Mouse (Mus musculus): ENCODE measurements around the gene Gm42791. TPM values are rescaled to one million over a fixed set of nuclear protein-coding genes. Genes with fewer than 3 reads are reported as not detected.

The Gm42791 gene
- polyA plus RNA-seq, 1 experiment = not detected

DNA sequence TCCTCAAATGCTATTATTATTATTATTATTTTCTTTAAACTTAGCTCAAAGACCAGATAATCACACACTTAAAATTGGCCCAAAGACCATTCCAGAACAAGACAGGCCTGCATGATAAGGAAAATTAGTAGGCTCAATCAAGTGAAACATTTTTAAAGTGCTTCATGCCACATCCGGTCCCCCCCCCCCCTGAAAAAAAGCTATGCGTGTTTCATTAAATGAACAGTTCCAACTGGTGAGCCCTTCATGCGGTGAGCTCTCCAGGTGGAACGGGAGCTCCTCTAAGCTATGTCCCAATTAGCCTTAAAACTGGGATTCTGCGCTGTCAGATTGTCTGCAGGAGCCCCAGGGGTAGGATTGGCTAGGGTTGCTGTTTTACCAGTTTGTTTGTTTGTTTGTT lies 21.3 kb upstream of the Gm42791 start:
- no peak for TF ChIP-seq GATA1 (IDR thresholded peaks at IDR 0.05; ENCODE audit: low read length)

DNA sequence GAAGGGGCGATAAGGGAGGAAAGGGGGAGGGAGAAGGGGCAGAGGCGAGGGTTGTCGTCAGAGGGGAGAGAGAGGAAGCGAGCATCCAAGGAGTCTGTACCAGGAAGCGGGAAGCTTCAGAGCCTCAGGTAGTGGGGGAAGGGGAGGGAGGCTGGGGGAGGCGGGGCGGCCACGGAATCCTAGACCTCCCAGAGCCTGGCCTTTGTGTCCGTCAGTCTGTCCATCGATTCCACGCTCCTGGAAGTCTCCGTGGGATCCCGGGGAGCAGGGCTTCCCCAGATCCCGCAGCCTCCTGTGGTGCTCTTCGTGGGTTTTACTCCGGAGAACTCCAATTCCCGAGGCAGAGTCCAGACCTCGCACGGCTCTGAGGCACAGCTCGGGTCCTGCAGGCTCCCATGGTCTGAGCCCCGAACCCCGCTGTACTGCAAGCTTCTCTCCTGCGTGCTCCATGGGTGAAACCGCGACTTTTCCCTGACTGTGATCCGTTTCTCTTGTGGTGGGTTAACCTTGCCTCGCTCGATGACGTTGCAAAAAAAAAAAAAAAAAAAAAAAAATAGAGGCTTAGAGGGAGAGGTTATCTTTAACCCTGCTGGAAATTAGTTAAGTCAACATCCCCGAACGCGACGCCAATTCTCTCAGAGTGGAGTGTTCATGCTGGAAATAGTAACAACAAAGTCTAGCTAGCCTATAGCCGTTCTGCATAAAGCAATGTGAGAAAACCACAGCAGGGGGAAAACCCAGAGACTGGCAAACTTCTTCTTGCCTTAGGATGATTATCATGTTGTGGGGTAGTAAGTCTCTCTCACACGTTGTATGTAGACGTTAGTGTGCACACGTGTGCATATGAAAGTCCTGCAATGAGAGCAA lies 20.6 kb upstream of the Gm42791 start:
- no peak for TF ChIP-seq GATA1 (IDR thresholded peaks at IDR 0.05; ENCODE audit: low read length)

- TF ChIP-seq GATA1 (IDR thresholded peaks at IDR 0.05; ENCODE audit: low read length) = no peak
Measured at GRCm38 (mm10) chr5:149014600-149015268, 19.8 kb upstream of the Gm42791 start.

DNA sequence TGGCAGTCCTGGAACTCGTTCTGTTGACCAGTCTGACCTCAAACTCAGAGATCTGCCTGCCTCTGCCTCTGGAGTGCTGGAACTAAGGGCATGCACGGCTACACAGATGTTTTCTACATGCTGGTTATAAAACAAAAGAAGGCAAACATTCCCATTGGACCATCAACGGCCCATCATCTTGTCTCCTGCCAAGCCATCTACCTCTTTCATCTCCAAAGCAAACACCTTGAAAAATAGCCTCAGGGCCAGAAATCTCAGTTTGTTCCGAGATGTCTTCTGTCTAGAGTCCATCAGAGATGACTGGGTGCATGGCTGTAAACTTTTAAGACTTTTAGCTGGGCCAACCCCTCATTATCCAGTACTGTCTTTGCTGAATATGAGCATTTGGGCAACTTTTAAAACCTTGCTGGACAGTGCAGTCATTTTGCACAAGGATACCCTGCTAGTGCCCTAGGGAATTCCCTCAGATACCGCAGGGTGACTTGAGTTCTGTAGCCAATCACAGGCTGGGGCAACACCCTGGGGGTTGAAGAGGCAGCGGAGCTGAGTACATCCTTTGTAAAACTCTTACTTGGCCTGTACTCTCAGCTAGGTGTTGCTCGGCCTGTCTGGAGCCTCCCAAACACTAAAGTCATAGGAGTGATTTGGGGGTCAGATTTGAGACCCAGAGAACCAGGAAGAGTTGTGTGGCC lies 19.0 kb upstream of the Gm42791 start:
- no peak for TF ChIP-seq GATA1 (IDR thresholded peaks at IDR 0.05; ENCODE audit: low read length)

GRCm38 (mm10) chr5:149009111-149009510 lies 14.2 kb upstream of the Gm42791 start:
- no peak for TF ChIP-seq GATA1 (IDR thresholded peaks at IDR 0.05; ENCODE audit: low read length)

GRCm38 (mm10) chr5:149007295-149007646 lies 12.3 kb upstream of the Gm42791 start:
- no peak for TF ChIP-seq GATA1 (IDR thresholded peaks at IDR 0.05; ENCODE audit: low read length)

DNA sequence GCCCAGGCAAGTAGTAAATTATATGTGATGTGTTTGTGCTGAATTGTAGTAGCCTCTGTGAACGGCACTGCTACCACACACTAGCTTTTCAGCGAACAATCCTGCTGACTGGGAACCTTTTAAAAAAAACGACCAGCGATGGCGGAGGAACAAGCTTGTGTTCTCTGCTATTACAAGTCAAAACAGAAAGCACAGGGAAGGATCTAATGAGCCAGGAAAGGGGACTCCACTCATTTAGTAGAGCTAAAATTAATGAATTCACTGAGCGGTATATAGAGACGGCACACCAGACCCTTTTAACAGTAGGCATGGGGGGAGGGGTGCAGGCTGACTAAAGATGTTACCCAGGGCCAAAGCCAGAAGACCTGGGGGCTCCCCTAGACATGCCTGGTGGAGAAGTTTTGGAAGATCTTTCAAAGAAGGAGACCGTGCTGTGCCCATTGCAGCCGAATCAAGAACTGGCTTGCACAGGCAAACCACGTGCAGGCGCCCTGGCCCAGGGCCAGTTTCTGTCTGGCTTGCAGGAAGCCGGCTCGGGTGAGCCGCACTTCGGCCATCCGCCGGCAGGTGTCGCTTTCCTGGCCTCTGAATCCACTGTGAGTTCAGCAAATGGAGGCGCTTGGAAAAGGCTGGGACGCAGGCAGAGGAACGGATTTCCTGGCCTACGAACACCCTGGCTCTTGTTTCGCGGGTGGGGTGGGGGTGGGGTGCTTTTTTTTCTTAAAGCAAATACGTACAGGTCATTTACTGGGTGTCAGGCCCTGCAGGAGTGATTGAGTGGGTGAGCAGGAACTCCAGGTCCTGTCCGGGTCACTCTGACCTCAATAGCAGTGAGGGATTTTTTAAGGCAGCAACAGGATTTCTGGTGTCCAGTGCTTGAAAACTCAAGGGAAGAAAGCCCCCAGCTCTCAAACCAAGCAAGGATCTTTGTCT lies 11.7 kb upstream of the Gm42791 start:
- TF ChIP-seq GATA1 (IDR thresholded peaks at IDR 0.05; ENCODE audit: low read length) = no peak

- no peak for TF ChIP-seq GATA1 (IDR thresholded peaks at IDR 0.05; ENCODE audit: low read length)
Measured at GRCm38 (mm10) chr5:149005701-149006361, 10.9 kb upstream of the Gm42791 start.

DNA sequence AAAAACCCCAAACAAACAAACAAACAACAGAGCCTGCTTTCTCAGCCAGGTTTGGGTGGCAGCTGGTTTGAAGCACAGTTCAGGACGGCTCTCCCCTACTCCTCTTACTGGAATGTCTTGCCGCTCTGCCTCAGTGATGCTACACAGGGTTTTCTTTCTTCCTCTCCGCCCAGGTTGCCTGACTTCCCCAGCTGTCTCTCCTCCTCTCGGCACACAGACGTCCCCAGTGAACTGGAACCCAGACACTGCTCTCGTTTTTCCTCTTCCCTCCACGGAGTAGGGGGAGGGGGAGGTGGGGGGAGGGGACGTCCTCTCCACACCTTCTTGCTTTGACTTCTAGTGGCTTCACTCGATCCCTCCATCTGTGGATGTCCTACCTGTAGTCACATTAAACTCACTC lies 10.1 kb upstream of the Gm42791 start:
- no peak for TF ChIP-seq GATA1 (IDR thresholded peaks at IDR 0.05; ENCODE audit: low read length)

- no peak for TF ChIP-seq GATA1 (IDR thresholded peaks at IDR 0.05; ENCODE audit: low read length)
Measured at GRCm38 (mm10) chr5:149003137-149003536, 8.2 kb upstream of the Gm42791 start.

GRCm38 (mm10) chr5:149002803-149003115 lies 7.8 kb upstream of the Gm42791 start:
- TF ChIP-seq GATA1 (IDR thresholded peaks at IDR 0.05; ENCODE audit: low read length) = no peak

DNA sequence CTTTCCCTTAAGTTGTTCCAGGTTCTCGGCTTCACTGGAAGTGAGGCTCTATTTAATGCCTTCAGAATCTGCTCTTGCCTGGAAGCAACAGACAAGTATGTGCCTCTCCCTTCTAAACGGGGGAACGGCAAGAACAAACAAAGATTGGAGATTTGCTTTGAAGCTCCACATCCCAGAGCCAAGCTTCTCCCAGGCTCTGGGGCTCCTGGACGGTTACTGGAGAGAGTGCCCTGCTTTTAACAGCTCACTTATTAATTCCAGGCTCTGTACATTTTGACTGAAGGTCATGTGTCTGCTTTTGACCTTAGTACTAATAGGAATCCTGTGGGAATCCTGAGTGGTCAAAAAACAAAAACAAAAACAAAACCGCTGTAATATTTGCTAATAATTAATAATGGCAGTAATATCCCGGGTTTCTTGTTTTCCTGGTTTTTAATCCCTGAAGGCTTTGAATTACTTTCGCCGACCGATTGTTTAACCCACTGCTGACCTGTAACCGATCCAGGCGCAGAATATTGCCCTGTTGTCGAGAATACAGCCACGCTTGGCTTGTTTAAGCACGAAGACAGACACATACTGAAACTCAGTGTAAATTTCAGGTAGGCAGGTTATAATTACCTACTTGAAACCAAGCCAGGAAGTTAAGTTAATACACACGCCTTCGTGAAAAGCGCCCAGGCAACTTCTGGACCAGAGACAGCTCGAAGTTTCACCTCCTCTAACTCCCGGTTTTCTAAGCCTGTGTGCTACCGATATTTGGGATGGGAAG lies 7.3 kb upstream of the Gm42791 start:
- TF ChIP-seq GATA1 (IDR thresholded peaks at IDR 0.05; ENCODE audit: low read length) = no peak

DNA sequence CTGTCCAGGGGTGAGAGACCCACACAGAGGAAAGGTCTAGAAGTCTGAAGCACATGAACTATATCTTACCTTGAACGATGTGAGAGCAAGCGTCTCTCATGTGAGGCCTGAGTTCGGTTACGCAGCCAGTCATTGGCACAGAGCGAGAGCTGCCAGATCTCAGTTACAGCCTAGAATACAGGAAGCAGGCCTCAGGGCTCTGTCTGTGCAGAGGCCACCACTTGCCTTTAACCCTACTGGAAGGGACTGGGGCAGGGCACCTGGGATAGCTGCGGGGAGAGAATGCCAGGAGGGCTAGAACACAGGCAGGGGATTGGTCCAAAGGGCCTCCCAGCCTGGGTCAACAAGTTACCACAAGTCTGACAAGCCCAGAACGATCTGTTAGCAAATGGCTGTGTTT lies 4.9 kb upstream of the Gm42791 start:
- no peak for TF ChIP-seq GATA1 (IDR thresholded peaks at IDR 0.05; ENCODE audit: low read length)

DNA sequence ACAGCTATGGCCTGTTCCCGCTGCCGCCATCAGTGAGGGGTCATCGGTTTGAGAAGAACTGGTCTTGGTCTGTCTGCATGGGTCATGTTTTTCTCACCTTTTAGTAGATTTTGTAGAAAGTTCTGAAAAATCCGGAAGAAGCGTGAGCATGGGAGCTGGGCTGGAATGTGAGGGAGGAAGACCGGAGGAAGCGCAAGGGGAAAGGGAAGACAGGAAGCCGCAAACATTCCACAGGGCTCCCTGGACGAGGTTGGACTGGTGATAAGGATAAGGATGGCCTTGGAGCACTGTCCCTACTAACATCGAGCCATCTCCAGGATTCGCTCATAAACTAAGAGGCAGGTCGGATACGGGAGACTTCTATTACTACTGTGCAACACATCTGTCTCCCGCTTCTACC lies 3.6 kb upstream of the Gm42791 start:
- TF ChIP-seq GATA1 (IDR thresholded peaks at IDR 0.05; ENCODE audit: low read length) = no peak
